In the genomic region with DNA sequence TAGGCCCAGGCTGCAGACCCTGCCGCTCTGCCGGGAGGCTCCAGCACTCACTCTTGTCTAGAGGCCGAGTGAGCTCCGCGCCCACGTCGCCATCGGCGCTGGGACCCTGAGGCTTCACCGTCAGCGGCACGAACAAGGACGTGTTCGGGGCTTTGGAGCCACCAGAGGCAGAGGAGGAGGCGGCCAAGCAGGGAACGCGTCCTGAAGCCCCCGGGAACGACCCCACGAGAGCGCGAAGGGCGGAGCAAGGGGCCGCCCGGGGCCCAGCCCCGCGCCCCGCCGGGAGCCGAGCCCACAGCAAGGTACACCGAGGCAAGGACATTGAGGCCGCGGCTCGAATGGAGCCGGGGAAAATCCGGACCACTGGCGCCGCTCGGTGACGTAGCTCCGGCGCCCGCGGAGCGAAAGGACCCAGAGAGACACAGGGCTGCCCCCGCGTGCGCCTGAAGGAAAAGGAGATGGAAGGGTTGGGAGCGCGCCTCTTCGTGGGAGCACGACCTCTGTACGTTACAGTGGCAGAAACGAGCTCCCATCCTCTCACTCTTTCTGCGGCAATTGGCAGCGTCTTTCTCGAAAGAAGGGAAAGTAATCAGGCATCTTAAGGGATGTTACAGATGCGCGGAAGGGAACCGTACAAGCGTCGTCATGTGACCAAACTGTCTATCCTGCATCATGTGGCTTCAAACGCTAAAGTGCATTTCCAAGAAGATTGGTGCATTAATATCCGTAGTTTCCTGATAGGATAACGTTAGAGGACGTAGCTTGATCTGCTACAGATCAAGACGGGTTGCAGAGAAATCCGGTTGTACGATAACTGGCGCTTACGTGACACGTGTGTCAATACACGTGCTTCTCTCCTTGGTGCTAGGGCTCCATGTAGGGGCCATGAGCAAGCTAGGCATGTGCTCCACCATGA, we compare ENCODE assay signal across 8 mouse cellular contexts. TPM values are rescaled to one million over a fixed set of nuclear protein-coding genes. Genes with fewer than 3 reads are reported as not detected.
DNase-seq lines count a peak whose midpoint lies in the region; ATAC-seq lines count a peak whose summit lies in the region.

A gene (plus strand): TSS at position 126 of the 916 bp plus-strand sequence.
A gene (minus strand): TSS at position 375 of the 916 bp plus-strand sequence.

- no peaks in the 10 kb centered on the region for H3K9me3 ChIP-seq in lung, embryonic 16.5 days (ENCODE audit: control insufficient read depth, low read length)

- H3K36me3 ChIP-seq in lung, embryonic 16.5 days (ENCODE audit: control insufficient read depth, insufficient read depth, low read length), result peaks cover 11% of the 10 kb centered on the region

- peak within 1 kb of the TSS; percentile 79 for H3K4me2 ChIP-seq in lung, embryonic 16.5 days (ENCODE audit: low read depth, low read length)

- peak; percentile 79 to 87 for ATAC-seq in hematopoietic stem cell, adult 5-6 weeks (replicated peaks in 1 of 2; ENCODE audit: insufficient read depth in 1 of 2, low FRiP score in 2 of 2, low TSS enrichment in 1 of 2, low read depth in 1 of 2, poor library complexity in 2 of 2, severe bottlenecking in 2 of 2)
- ATAC-seq in lung, embryonic 16.5 days (ENCODE audit: low read depth), result peak; percentile 92

- DNase-seq in MEL-GATA-1-ER (ENCODE audit: extremely low read depth, low read depth), result peak; percentile 97
- DNase-seq in cerebellum, adult 8-10 months, result peak; percentile 95
- peak; percentile 88 for DNase-seq in forelimb bud, embryonic 11.5 days (ENCODE audit: low read depth, low spot score)
- DNase-seq in layer of hippocampus, adult 9-10 months (ENCODE audit: low spot score), result peak; percentile 95
- peak; percentile 97 for DNase-seq in ovary, postnatal 10 days (ENCODE audit: low spot score)
- peak; percentile 72 to 89 for DNase-seq in thymus, postnatal 10 days (ENCODE audit: low spot score in 2 of 2)

- peaks cover 11% of the 10 kb centered on the region for H3K4me1 ChIP-seq in lung, embryonic 16.5 days (replicated peaks; ENCODE audit: control insufficient read depth, insufficient read depth, low read length)

- WGBS in lung, embryonic 16.5 days, result under 1% methylated on average over 72 of the region's 73 CpGs

- H3K27ac ChIP-seq in lung, embryonic 16.5 days (ENCODE audit: low read length), result peak within 1 kb of the TSS; percentile 79

- peak within 1 kb of the TSS; percentile 99 for H3K9ac ChIP-seq in lung, embryonic 16.5 days (ENCODE audit: low read length)

- peak within 1 kb of the TSS; percentile 98 for H3K4me3 ChIP-seq in lung, embryonic 16.5 days (ENCODE audit: low read length)

- H3K27me3 ChIP-seq in lung, embryonic 16.5 days (ENCODE audit: control insufficient read depth, insufficient read depth, low read depth, low read length), result no peaks in the 10 kb centered on the region

RNA-seq across cellular contexts. Expression of the first gene that starts in this region (rescaled TPM):
- 0.69 and 2.6 TPM in 2 replicates for total RNA-seq in hematopoietic stem cell, adult 5-6 weeks (2017)
- polyA plus RNA-seq in lung, embryonic 16.5 days (2015; fragmentation: Nextera tagmentation; extraction: Ambion mirVana), result 0.50 and 0.55 TPM in 2 replicates

RNA-seq across cellular contexts. Expression of the second gene that starts in this region (rescaled TPM):
- total RNA-seq in hematopoietic stem cell, adult 5-6 weeks (2017), result 45.0 and 48.8 TPM in 2 replicates
- polyA plus RNA-seq in lung, embryonic 16.5 days (2015; fragmentation: Nextera tagmentation; extraction: Ambion mirVana), result 22.2 and 24.2 TPM in 2 replicates

Comparison
In these comparisons a context has a peak if more than half of its experiments do, and no peak if none do; other contexts are left out.
1. Peak in every context shown above with its lines: DNase-seq, ATAC-seq, H3K4me3 ChIP-seq and H3K27ac ChIP-seq.